Mouse (Mus musculus): ENCODE data around the gene Tubb1. TPM values are rescaled to one million over a fixed set of nuclear protein-coding genes. Genes with fewer than 3 reads are reported as not detected.

The Tubb1 gene
- polyA plus RNA-seq, 1 experiment from 2014 or later: 6.7 TPM

Other genes with a start within 250 kb of the Tubb1 start
- 1,083 and 1,573 TPM in 2 replicates for gene Gnas, start 166.4 kb upstream of the Tubb1 start, polyA plus RNA-seq (2015; fragmentation: Nextera tagmentation; extraction: Ambion mirVana)
- 16.9 and 55.8 TPM in 2 replicates for gene Gm20721, start 104.0 kb upstream of the Tubb1 start, polyA plus RNA-seq (2015; fragmentation: Nextera tagmentation; extraction: Ambion mirVana)
- gene Nelfcd, start 34.9 kb upstream of the Tubb1 start, polyA plus RNA-seq (2015; fragmentation: Nextera tagmentation; extraction: Ambion mirVana): 136 and 140 TPM in 2 replicates
- gene Ctsz, start 11.7 kb upstream of the Tubb1 start, polyA plus RNA-seq (2015; fragmentation: Nextera tagmentation; extraction: Ambion mirVana): 228 and 249 TPM in 2 replicates
- gene Atp5e, start 13.4 kb downstream of the Tubb1 start, polyA plus RNA-seq (2015; fragmentation: Nextera tagmentation; extraction: Ambion mirVana): 794 and 878 TPM in 2 replicates
- 116 and 117 TPM in 2 replicates for gene Prelid3b, start 22.4 kb downstream of the Tubb1 start, polyA plus RNA-seq (2015; fragmentation: Nextera tagmentation; extraction: Ambion mirVana)
- gene Zfp831, start 192.8 kb downstream of the Tubb1 start, polyA plus RNA-seq (2015; fragmentation: Nextera tagmentation; extraction: Ambion mirVana): not detected in 2 replicates

Measured in lung, embryonic 16.5 days (tissue).